Mouse (Mus musculus) intestine, embryonic 16.5 days (tissue): ENCODE results near the gene N6amt1. TPM values are rescaled to one million over a fixed set of nuclear protein-coding genes. Genes with fewer than 3 reads are reported as not detected.

Source experiments
- ATAC-seq: fragments of 200-750 bp; cut with Nextera tagmentation; 2 replicates; pipeline ENCODE4 v1.8.0; 2017; ENCODE audit warnings: moderate TSS enrichment, moderate library complexity
- H3K27ac ChIP-seq: fragments of 300-500 bp; sonication (generic); 2 replicates; pipeline ENCODE4 v1.5.1; 2014; ENCODE audit warnings: mild to moderate bottlenecking, low read length
- H3K27me3 ChIP-seq: fragments of 300-500 bp; sonication (generic); replicated peaks from 2 replicates; pipeline ENCODE4 v1.6.1; 2014; ENCODE audit warnings: low read length, control low read depth, mixed read lengths; ENCODE audit not compliant: control insufficient read depth, insufficient read depth
- H3K36me3 ChIP-seq: fragments of 300-500 bp; sonication (generic); 2 replicates; pipeline ENCODE4 v1.6.1; 2014; ENCODE audit warnings: low read length, control low read depth; ENCODE audit not compliant: control insufficient read depth, insufficient read depth
- H3K4me1 ChIP-seq: fragments of 300-500 bp; sonication (generic); 2 replicates; pipeline ENCODE4 v1.6.1; 2014; ENCODE audit warnings: low read length, control low read depth, mixed read lengths; ENCODE audit not compliant: control insufficient read depth, insufficient read depth
- H3K4me2 ChIP-seq: fragments of 300-500 bp; sonication (generic); 2 replicates; pipeline ENCODE4 v1.6.1; 2014; ENCODE audit warnings: low read depth, low read length, control low read depth
- H3K4me3 ChIP-seq: fragments of 300-500 bp; sonication (generic); 2 replicates; pipeline ENCODE4 v1.5.1; 2014; ENCODE audit warnings: mild to moderate bottlenecking, low read length
- H3K9ac ChIP-seq: fragments of 300-500 bp; sonication (generic); 2 replicates; pipeline ENCODE4 v1.6.1; 2014; ENCODE audit warnings: low read depth, low read length
- H3K9me3 ChIP-seq: fragments of 300-500 bp; sonication (generic); 2 replicates; pipeline ENCODE4 v1.6.1; 2016; ENCODE audit warnings: low read length, control low read depth; ENCODE audit not compliant: control insufficient read depth
- WGBS: fragments of 180-500 bp; shearing (Covaris S2); extraction: QIAGEN DNeasy Blood & Tissue Kit; methylation state at CpG from one replicate; pipeline ENCODE4 v1.1.7; 2014; 5-methylcytosine and 5-hydroxymethylcytosine counted together
- polyA plus RNA-seq: library from polyadenylated mRNA; unstranded; fragments of >200 nt; fragmentation: Nextera tagmentation; extraction: Ambion mirVana; gene quantifications from 2 replicates; pipeline ENCODE4 v1.2.1, GENCODE M21; 2015

Gene N6amt1
- polyA plus RNA-seq, 1 experiment from 2014 or later: 20.4 TPM

GRCm38 (mm10) chr16:87329986-87330385, 24.0 kb upstream of the N6amt1 start:
- ATAC-seq: no peak
- no peak overlapping the region for H3K9ac ChIP-seq
- WGBS: 94% methylated on average over 3 of the region's 3 CpGs
- no peak overlapping the region for H3K4me3 ChIP-seq
- H3K4me1 ChIP-seq: no peaks in the 10 kb centered on the region
- H3K27ac ChIP-seq: no peak overlapping the region
- H3K9me3 ChIP-seq: no peaks in the 10 kb centered on the region
- no peaks in the 10 kb centered on the region for H3K36me3 ChIP-seq
- H3K27me3 ChIP-seq: no peaks in the 10 kb centered on the region
- no peak overlapping the region for H3K4me2 ChIP-seq

- Histone ChIP-seq H3K27me3 (no peaks in the 10 kb centered on the region), H3K36me3 (no peaks in the 10 kb centered on the region), H3K27ac (no peak overlapping the region), H3K9me3 (no peaks in the 10 kb centered on the region), H3K4me1 (no peaks in the 10 kb centered on the region), H3K4me2 (no peak overlapping the region), H3K4me3 (no peak overlapping the region), H3K9ac (no peak overlapping the region)
- WGBS: 94% methylated on average over 3 of the region's 3 CpGs
- ATAC-seq: no peak
These were observed 19.2 kb upstream of the N6amt1 start for GRCm38 (mm10) chr16:87334756-87335155.

- Histone ChIP-seq H3K27me3 (no peaks in the 10 kb centered on the region), H3K9ac (no peak overlapping the region), H3K9me3 (no peaks in the 10 kb centered on the region), H3K4me1 (no peaks in the 10 kb centered on the region), H3K4me3 (no peak overlapping the region), H3K36me3 (no peaks in the 10 kb centered on the region), H3K4me2 (no peak overlapping the region), H3K27ac (no peak overlapping the region)
- ATAC-seq: no peak
- WGBS: 63% methylated on average over 6 of the region's 6 CpGs
These were observed 12.9 kb upstream of the N6amt1 start for GRCm38 (mm10) chr16:87341043-87341572.

GRCm38 (mm10) chr16:87348133-87348532, 5.9 kb upstream of the N6amt1 start:
- Histone ChIP-seq H3K4me2 (no peak overlapping the region), H3K27ac (no peak overlapping the region), H3K27me3 (no peaks in the 10 kb centered on the region), H3K36me3 (no peaks in the 10 kb centered on the region), H3K9me3 (no peaks in the 10 kb centered on the region), H3K9ac (no peak overlapping the region), H3K4me1 (no peaks in the 10 kb centered on the region), H3K4me3 (no peak overlapping the region)
- peak; percentile 96 for ATAC-seq
- 89% methylated on average over 2 of the region's 2 CpGs for WGBS

- no peak overlapping the region for H3K4me3 ChIP-seq
- H3K9ac ChIP-seq: no peak overlapping the region
- WGBS: 73% methylated on average over 5 of the region's 5 CpGs
- no peak for ATAC-seq
- H3K27me3 ChIP-seq: no peaks in the 10 kb centered on the region
- H3K4me1 ChIP-seq: no peaks in the 10 kb centered on the region
- H3K9me3 ChIP-seq: no peaks in the 10 kb centered on the region
- no peak overlapping the region for H3K4me2 ChIP-seq
- H3K36me3 ChIP-seq: no peaks in the 10 kb centered on the region
- H3K27ac ChIP-seq: no peak overlapping the region
These were observed 2.4 kb upstream of the N6amt1 start for GRCm38 (mm10) chr16:87351386-87352105.

- Histone ChIP-seq H3K4me3 (no peak overlapping the region; the same call in 1 of the 2 replicates), H3K36me3 (no peaks in the 10 kb centered on the region), H3K4me2 (no peak overlapping the region), H3K9me3 (no peaks in the 10 kb centered on the region), H3K27me3 (no peaks in the 10 kb centered on the region), H3K9ac (no peak overlapping the region), H3K27ac (no peak overlapping the region), H3K4me1 (no peaks in the 10 kb centered on the region)
- ATAC-seq: no peak
- 87% methylated on average over 1 of the region's 1 CpGs for WGBS
These were observed 380 bp upstream of the N6amt1 start for GRCm38 (mm10) chr16:87353605-87354004.

GRCm38 (mm10) chr16:87354748-87355147, 763 bp downstream of the N6amt1 start:
- H3K27ac ChIP-seq: no peak overlapping the region
- 78% methylated on average over 7 of the region's 7 CpGs for WGBS

GRCm38 (mm10) chr16:87360096-87360495, 6.1 kb downstream of the N6amt1 start:
- H3K9me3 ChIP-seq: no peaks in the 10 kb centered on the region
- WGBS: 91% methylated on average over 6 of the region's 6 CpGs
- no peak overlapping the region for H3K9ac ChIP-seq
- no peaks in the 10 kb centered on the region for H3K27me3 ChIP-seq
- H3K27ac ChIP-seq: no peak overlapping the region
- H3K4me1 ChIP-seq: 0 out of 2 replicates have a peak, but pooled peaks cover 4% of the 10 kb centered on the region
- no peak for ATAC-seq
- no peak overlapping the region for H3K4me3 ChIP-seq
- no peak overlapping the region for H3K4me2 ChIP-seq
- 0 out of 2 replicates have a peak, but pooled peaks cover 5% of the 10 kb centered on the region for H3K36me3 ChIP-seq

More at GRCm38 (mm10) chr16:87354748-87355147, 763 bp downstream of the N6amt1 start:
- H3K9me3 ChIP-seq: no peaks in the 10 kb centered on the region
- H3K36me3 ChIP-seq: 0 out of 2 replicates have a peak, but pooled peaks cover 5% of the 10 kb centered on the region
- peak overlapping the region; percentile 64 for H3K4me2 ChIP-seq
- ATAC-seq: no peak; the same call in 1 of the 2 replicates
- no peaks in the 10 kb centered on the region for H3K4me1 ChIP-seq
- peak overlapping the region; percentile 81 for H3K4me3 ChIP-seq
- H3K9ac ChIP-seq: no peak overlapping the region
- no peaks in the 10 kb centered on the region for H3K27me3 ChIP-seq

GRCm38 (mm10) chr16:87364231-87364630, 10.2 kb downstream of the N6amt1 start:
- Histone ChIP-seq H3K4me1 (0 out of 2 replicates have a peak, but pooled peaks cover 4% of the 10 kb centered on the region), H3K9me3 (no peaks in the 10 kb centered on the region), H3K36me3 (no peaks in the 10 kb centered on the region), H3K4me3 (no peak overlapping the region), H3K27me3 (no peaks in the 10 kb centered on the region), H3K27ac (no peak overlapping the region), H3K4me2 (no peak overlapping the region), H3K9ac (no peak overlapping the region)
- ATAC-seq: peak; percentile 40; the same call in 1 of the 2 replicates
- 64% methylated on average over 4 of the region's 4 CpGs for WGBS
